Mouse (Mus musculus): ENCODE data around the gene AY074887. TPM values are rescaled to one million over a fixed set of nuclear protein-coding genes. Genes with fewer than 3 reads are reported as not detected.

Gene AY074887
- not detected for polyA plus RNA-seq (2017; shearing (Covaris generic))

GRCm38 (mm10) chr9:54950575-54951321, at the start of gene AY074887, which contains the start of gene Psma4:
Gene AY074887 (minus strand): TSS chr9:54950998.
Gene Psma4 (plus strand): TSS chr9:54950790.

GRCm38 (mm10) chr9:54980674-54981073, 29.9 kb upstream of the AY074887 start, which contains the start of gene Chrna5:
Gene Chrna5 (plus strand): TSS chr9:54980880.

GRCm38 (mm10) chr9:54917010-54917677, 33.7 kb downstream of the AY074887 start, which contains the start of gene Hykk:
Gene Hykk (plus strand): TSS chr9:54917283.

Other genes starting within 250 kb of the AY074887 start
- gene Wdr61, start 216.5 kb downstream of the AY074887 start, polyA plus RNA-seq (2017; shearing (Covaris generic)) = 105 TPM
- gene Crabp1, start 186.2 kb downstream of the AY074887 start, polyA plus RNA-seq (2017; shearing (Covaris generic)) = not detected
- 28.9 TPM for gene Ireb2, start 87.2 kb downstream of the AY074887 start, polyA plus RNA-seq (2017; shearing (Covaris generic))
- 0.67 TPM for gene Hykk, start 33.7 kb downstream of the AY074887 start, polyA plus RNA-seq (2017; shearing (Covaris generic))
- 271 TPM for gene Psma4, start 208 bp downstream of the AY074887 start, polyA plus RNA-seq (2017; shearing (Covaris generic))
- gene Chrna5, start 29.9 kb upstream of the AY074887 start, polyA plus RNA-seq (2017; shearing (Covaris generic)) = not detected
- 0.06 TPM for gene Chrna3, start 75.6 kb upstream of the AY074887 start, polyA plus RNA-seq (2017; shearing (Covaris generic))
- not detected for gene Chrnb4, start 97.8 kb upstream of the AY074887 start, polyA plus RNA-seq (2017; shearing (Covaris generic))
- 9.4 TPM for gene Ube2q2, start 197.9 kb upstream of the AY074887 start, polyA plus RNA-seq (2017; shearing (Covaris generic))